Mouse (Mus musculus): Measurements from ENCODE around the gene Gnai3. TPM values are rescaled to one million over a fixed set of nuclear protein-coding genes. Genes with fewer than 3 reads are reported as not detected.

Gnai3 gene
- total RNA-seq (2021), result 10 to 100 TPM in 1 of 2 experiments, 1 to 10 TPM in 1; 9.7 to 11.3 TPM
- long read RNA-seq, experiment 1, transcript Gnai3-201 (9 exons, 3,262 nt), result major isoform, 8 of 9 reads
- long read RNA-seq, experiment 1, partial matches to known transcripts, result 0 of 9 reads
- long read RNA-seq, experiment 1, other reads (novel, unspliced or antisense), result 1 of 9 reads
- long read RNA-seq, experiment 2, transcript Gnai3-201 (9 exons, 3,262 nt), result major isoform, 5 of 6 reads
- long read RNA-seq, experiment 2, partial matches to known transcripts, result 0 of 6 reads
- long read RNA-seq, experiment 2, other reads (novel, unspliced or antisense), result 1 of 6 reads

GRCm38 (mm10) chr3:108145534-108146445 lies at the start of gene Gnai3:
Gene Gnai3 (minus strand): TSS chr3:108146146.
- DNase-seq, result peak; percentile 85 to 86
- intact Hi-C loops (cut with DNase I), result loop anchor here (10.0 kb wide), 1 partner anchor 211 kb away; the partner anchor contains the start of gene Gstm7

GRCm38 (mm10) chr3:108195287-108195686 lies 49.3 kb upstream of the Gnai3 start:
- no peak for DNase-seq
- intact Hi-C loops (cut with DNase I), result no loop called here

GRCm38 (mm10) chr3:108193686-108194085 lies 47.7 kb upstream of the Gnai3 start:
- intact Hi-C loops (cut with DNase I), result loop anchor here (1.0 kb wide), 1 partner anchor 40 kb away; no protein-coding TSS in a partner anchor
- DNase-seq, result no peak

GRCm38 (mm10) chr3:108189897-108190296 lies 44.0 kb upstream of the Gnai3 start:
- intact Hi-C loops (cut with DNase I), result no loop called here
- DNase-seq, result no peak

- DNase-seq, result no peak
- intact Hi-C loops (cut with DNase I), result no loop called here
These were observed 43.0 kb upstream of the Gnai3 start for GRCm38 (mm10) chr3:108188716-108189490.

- DNase-seq, result no peak
- intact Hi-C loops (cut with DNase I), result no loop called here
These were observed 41.3 kb upstream of the Gnai3 start for GRCm38 (mm10) chr3:108187111-108187795.

GRCm38 (mm10) chr3:108186098-108187047 lies 40.4 kb upstream of the Gnai3 start, which contains the start of gene Amigo1:
Gene Amigo1 (plus strand): TSS chr3:108186335.
- intact Hi-C loops (cut with DNase I), result no loop called here
- peak; percentile 29 to 61 for DNase-seq

GRCm38 (mm10) chr3:108185460-108186097 lies 39.6 kb upstream of the Gnai3 start:
- DNase-seq, result no peak
- intact Hi-C loops (cut with DNase I), result no loop called here

- intact Hi-C loops (cut with DNase I), result no loop called here
- DNase-seq, result no peak
These were observed 38.8 kb upstream of the Gnai3 start for GRCm38 (mm10) chr3:108184742-108185141.

GRCm38 (mm10) chr3:108180514-108180913 lies 34.6 kb upstream of the Gnai3 start:
- intact Hi-C loops (cut with DNase I), result no loop called here
- DNase-seq, result no peak

GRCm38 (mm10) chr3:108178756-108179715 lies 33.1 kb upstream of the Gnai3 start:
- intact Hi-C loops (cut with DNase I), result no loop called here
- no peak for DNase-seq

- intact Hi-C loops (cut with DNase I), result no loop called here
- peak in 1 of 2 experiments; percentile 43 for DNase-seq
These were observed 29.0 kb upstream of the Gnai3 start for GRCm38 (mm10) chr3:108174672-108175531.

GRCm38 (mm10) chr3:108169199-108169598 lies 23.3 kb upstream of the Gnai3 start:
- intact Hi-C loops (cut with DNase I), result loop anchor here (10.0 kb wide), 1 partner anchor 216 kb away; the partner anchor contains the start of gene Psrc1
- no peak for DNase-seq

GRCm38 (mm10) chr3:108167499-108167898 lies 21.6 kb upstream of the Gnai3 start:
- intact Hi-C loops (cut with DNase I), result loop anchor here (10.0 kb wide), 1 partner anchor 217 kb away; the partner anchor contains the start of gene Psrc1
- no peak for DNase-seq

GRCm38 (mm10) chr3:108166486-108167211 lies 20.7 kb upstream of the Gnai3 start:
- peak; percentile 53 to 55 for DNase-seq
- intact Hi-C loops (cut with DNase I), result loop anchor here (10.0 kb wide), 1 partner anchor 218 kb away; the partner anchor contains the start of gene Psrc1

Measured in gastrocnemius, postnatal 36 days (tissue).